Mouse (Mus musculus) liver, embryonic 11.5 days (tissue): ENCODE data around the gene Eif3c. TPM values are rescaled to one million over a fixed set of nuclear protein-coding genes. Genes with fewer than 3 reads are reported as not detected.
A peak's percentile ranks its signal among the peaks of the same experiment; 100 is the strongest.

Experiments used
- ATAC-seq: fragments of 200-750 bp; cut with Nextera tagmentation; replicated peaks from 2 replicates; pipeline ENCODE4 v1.8.0; 2017; ENCODE audit warnings: moderate number of reproducible peaks, mild to moderate bottlenecking, moderate TSS enrichment, moderate library complexity; ENCODE audit not compliant: low FRiP score
- DNase-seq: peaks from one replicate; pipeline ENCODE4 v3.0.0-alpha.2; 2017; ENCODE audit warnings: low spot score
- H3K27ac ChIP-seq: fragments of 300-500 bp; sonication (generic); 2 replicates; pipeline ENCODE4 v1.5.1; 2014; ENCODE audit warnings: mild to moderate bottlenecking, low read depth, low read length, control low read depth
- H3K27me3 ChIP-seq: fragments of 300-500 bp; sonication (generic); replicated peaks from 2 replicates; pipeline ENCODE4 v1.6.1; 2014; ENCODE audit warnings: low read length, mixed read lengths; ENCODE audit not compliant: control insufficient read depth, insufficient read depth
- H3K36me3 ChIP-seq: fragments of 300-500 bp; sonication (generic); 2 replicates; pipeline ENCODE4 v1.6.1; 2014; ENCODE audit warnings: mild to moderate bottlenecking, low read length, moderate library complexity, mixed read lengths; ENCODE audit not compliant: control insufficient read depth, insufficient read depth
- H3K4me1 ChIP-seq: fragments of 300-500 bp; sonication (generic); replicated peaks from 2 replicates; pipeline ENCODE4 v1.6.1; 2014; ENCODE audit warnings: low read length, mixed read lengths; ENCODE audit not compliant: control insufficient read depth, insufficient read depth
- H3K4me2 ChIP-seq: fragments of 300-500 bp; sonication (generic); 2 replicates; pipeline ENCODE4 v1.6.1; 2014; ENCODE audit warnings: mild to moderate bottlenecking, control low read depth, moderate library complexity
- H3K4me3 ChIP-seq: fragments of 300-500 bp; sonication (generic); 2 replicates; pipeline ENCODE4 v1.5.1; 2014; ENCODE audit warnings: low read depth, low read length, control low read depth
- H3K9ac ChIP-seq: fragments of 300-500 bp; sonication (generic); 2 replicates; pipeline ENCODE4 v1.6.1; 2014; ENCODE audit warnings: low read depth, low read length, control low read depth
- H3K9me3 ChIP-seq: fragments of 300-500 bp; sonication (generic); 2 replicates; pipeline ENCODE4 v1.6.1; 2016; ENCODE audit warnings: low read length, inconsistent platforms, mixed read lengths; ENCODE audit not compliant: control insufficient read depth
- WGBS: fragments of 180-500 bp; shearing (Covaris S2); extraction: QIAGEN DNeasy Blood & Tissue Kit; methylation state at CpG from one replicate; pipeline ENCODE4 v1.1.7; 2014; 5-methylcytosine and 5-hydroxymethylcytosine counted together
- polyA plus RNA-seq: library from polyadenylated mRNA; unstranded; fragments of >200 nt; fragmentation: Nextera tagmentation; extraction: Ambion mirVana; gene quantifications from 2 replicates; pipeline ENCODE4 v1.2.1, GENCODE M21; 2014

Gene Eif3c
- polyA plus RNA-seq, 1 experiment from 2014 or later, result 195 TPM

- peaks cover 3% of the 10 kb centered on the region for H3K4me1 ChIP-seq
Observed at GRCm38 (mm10) chr7:126507126-126507778, 59.0 kb downstream of the Eif3c start.

GRCm38 (mm10) chr7:126504913-126505312 is 61.3 kb downstream of the Eif3c start:
- no peak overlapping the region for H3K4me3 ChIP-seq
- H3K4me1 ChIP-seq, result peaks cover 13% of the 10 kb centered on the region
- H3K27ac ChIP-seq, result no peak overlapping the region
- no peak for DNase-seq
- no peak overlapping the region for H3K9ac ChIP-seq
- H3K4me2 ChIP-seq, result no peak overlapping the region
- peaks cover 14% of the 10 kb centered on the region for H3K36me3 ChIP-seq
- WGBS, result 83% methylated on average over 2 of the region's 2 CpGs
- H3K9me3 ChIP-seq, result no peaks in the 10 kb centered on the region
- no peaks in the 10 kb centered on the region for H3K27me3 ChIP-seq
- no peak for ATAC-seq

More at GRCm38 (mm10) chr7:126507126-126507778, 59.0 kb downstream of the Eif3c start:
- Histone ChIP-seq H3K9me3 (no peaks in the 10 kb centered on the region), H3K4me2 (no peak overlapping the region), H3K36me3 (no peaks in the 10 kb centered on the region), H3K27me3 (no peaks in the 10 kb centered on the region), H3K4me3 (no peak overlapping the region), H3K9ac (no peak overlapping the region), H3K27ac (no peak overlapping the region)
- ATAC-seq (no peak), DNase-seq (no peak)
- 77% methylated on average over 8 of the region's 8 CpGs for WGBS

DNA sequence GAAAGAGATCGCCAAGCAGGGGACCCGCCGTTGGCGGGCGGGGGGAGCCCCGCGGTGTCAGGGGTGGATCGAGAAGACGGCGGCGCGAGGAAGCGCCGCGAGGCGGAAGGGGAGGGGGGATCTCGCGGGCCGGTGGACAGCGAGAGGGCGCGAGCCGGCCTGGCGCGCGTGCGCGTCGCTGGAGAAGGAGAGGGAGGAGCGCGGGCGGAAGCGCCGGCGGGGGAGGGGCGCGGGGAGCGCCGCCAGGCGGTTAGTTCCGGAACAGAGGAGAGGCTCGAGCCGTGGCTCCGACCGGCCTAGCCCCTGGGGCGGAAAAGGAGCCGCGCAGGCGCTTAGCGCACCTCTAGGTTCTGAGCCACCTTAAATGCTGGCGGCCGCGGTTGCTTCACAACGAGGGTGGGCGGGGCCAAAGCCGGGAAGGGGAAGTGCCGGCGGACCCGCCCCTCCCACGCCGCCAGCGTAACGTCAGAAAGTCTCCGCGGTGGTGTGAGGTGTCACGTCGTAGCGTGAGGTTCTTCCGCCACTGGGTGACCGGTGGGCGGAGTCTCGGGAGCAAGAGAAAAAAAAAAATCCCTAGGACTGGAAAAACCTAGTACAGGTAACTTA is 62.8 kb downstream of the Eif3c start, which contains the start of gene Atxn2l:
Gene Atxn2l (minus strand): TSS at position 165 of the 606 bp plus-strand sequence.
- H3K4me1 ChIP-seq, result peaks cover 13% of the 10 kb centered on the region
- H3K4me3 ChIP-seq, result peak within 1 kb of the TSS; percentile 98
- H3K36me3 ChIP-seq, result peaks cover 27% of the 10 kb centered on the region
- DNase-seq, result peak; percentile 98
- under 1% methylated on average over 71 of the region's 72 CpGs for WGBS
- H3K27me3 ChIP-seq, result no peaks in the 10 kb centered on the region
- H3K9me3 ChIP-seq, result no peaks in the 10 kb centered on the region
- peak within 1 kb of the TSS; percentile 100 for H3K27ac ChIP-seq
- peak within 1 kb of the TSS; percentile 85 for H3K4me2 ChIP-seq
- peak within 1 kb of the TSS; percentile 99 for H3K9ac ChIP-seq
- peak; percentile 85 for ATAC-seq

DNA sequence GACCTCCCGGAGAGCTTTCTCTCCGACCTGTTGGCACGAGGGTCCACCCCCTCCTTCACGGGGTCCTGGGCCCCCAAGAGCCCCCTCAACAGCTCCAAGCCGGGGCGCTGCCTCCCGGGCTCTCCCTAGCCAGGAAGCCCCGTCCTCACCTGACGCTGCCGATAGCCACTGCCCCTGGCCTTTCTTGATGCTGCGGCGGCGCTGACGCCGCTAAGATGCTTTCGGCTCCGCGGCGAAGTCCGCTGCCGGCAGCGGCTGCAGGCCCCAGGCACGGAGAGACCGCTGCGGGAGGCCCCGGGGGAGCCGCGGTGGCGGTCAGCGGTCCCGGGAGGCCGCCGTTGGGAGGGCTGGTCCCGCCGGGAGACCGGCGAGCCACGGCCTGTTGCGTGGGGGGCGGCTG is 63.5 kb downstream of the Eif3c start:
- Histone ChIP-seq H3K27ac (peak overlapping the region; percentile 100), H3K27me3 (no peaks in the 10 kb centered on the region), H3K4me2 (peak overlapping the region; percentile 85), H3K36me3 (peaks cover 32% of the 10 kb centered on the region), H3K4me1 (peaks cover 13% of the 10 kb centered on the region), H3K9me3 (no peaks in the 10 kb centered on the region), H3K4me3 (peak overlapping the region; percentile 98), H3K9ac (peak overlapping the region; percentile 99)
- no peak for ATAC-seq
- DNase-seq, result no peak
- WGBS, result 0% methylated on average over 39 of the region's 40 CpGs

- H3K4me2 ChIP-seq, result peak overlapping the region; percentile 85
- H3K4me1 ChIP-seq, result peaks cover 13% of the 10 kb centered on the region
- H3K4me3 ChIP-seq, result peak overlapping the region; percentile 98
- WGBS, result under 1% methylated on average over 55 of the region's 57 CpGs
- H3K9me3 ChIP-seq, result no peaks in the 10 kb centered on the region
- H3K27ac ChIP-seq, result peak overlapping the region; percentile 100
- H3K36me3 ChIP-seq, result peaks cover 38% of the 10 kb centered on the region
- peak; percentile 96 for DNase-seq
- ATAC-seq, result peak; percentile 86
- no peaks in the 10 kb centered on the region for H3K27me3 ChIP-seq
- H3K9ac ChIP-seq, result peak overlapping the region; percentile 99
Observed at GRCm38 (mm10) chr7:126502023-126502741, 64.0 kb downstream of the Eif3c start.

DNA sequence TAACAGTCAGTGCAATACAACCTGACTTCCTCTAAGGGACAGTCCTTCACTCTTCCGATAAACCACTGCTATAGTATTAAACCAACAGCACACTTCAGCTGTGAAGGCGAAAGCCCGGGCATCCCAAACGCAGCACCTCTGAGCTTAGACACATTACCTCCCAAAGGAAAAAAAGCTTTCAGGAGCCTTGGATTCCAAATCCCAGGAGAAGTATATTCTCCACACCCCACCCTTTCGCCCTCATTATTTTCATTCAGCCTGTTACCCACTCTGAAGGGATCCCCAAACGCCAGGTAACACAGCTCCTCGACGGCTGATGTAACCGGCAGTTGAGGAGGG is 64.6 kb downstream of the Eif3c start:
- H3K36me3 ChIP-seq, result peaks cover 43% of the 10 kb centered on the region
- H3K9me3 ChIP-seq, result no peaks in the 10 kb centered on the region
- WGBS, result 5% methylated on average over 9 of the region's 9 CpGs
- peak overlapping the region; percentile 99 for H3K9ac ChIP-seq
- peak overlapping the region; percentile 85 for H3K4me2 ChIP-seq
- DNase-seq (no peak), ATAC-seq (no peak)
- H3K27me3 ChIP-seq, result no peaks in the 10 kb centered on the region
- peaks cover 13% of the 10 kb centered on the region for H3K4me1 ChIP-seq
- peak overlapping the region; percentile 100 for H3K27ac ChIP-seq
- H3K4me3 ChIP-seq, result peak overlapping the region; percentile 98

- WGBS, result 95% methylated on average over 7 of the region's 7 CpGs
- no peak for DNase-seq
Observed at GRCm38 (mm10) chr7:126499416-126499815, 66.8 kb downstream of the Eif3c start.

DNA sequence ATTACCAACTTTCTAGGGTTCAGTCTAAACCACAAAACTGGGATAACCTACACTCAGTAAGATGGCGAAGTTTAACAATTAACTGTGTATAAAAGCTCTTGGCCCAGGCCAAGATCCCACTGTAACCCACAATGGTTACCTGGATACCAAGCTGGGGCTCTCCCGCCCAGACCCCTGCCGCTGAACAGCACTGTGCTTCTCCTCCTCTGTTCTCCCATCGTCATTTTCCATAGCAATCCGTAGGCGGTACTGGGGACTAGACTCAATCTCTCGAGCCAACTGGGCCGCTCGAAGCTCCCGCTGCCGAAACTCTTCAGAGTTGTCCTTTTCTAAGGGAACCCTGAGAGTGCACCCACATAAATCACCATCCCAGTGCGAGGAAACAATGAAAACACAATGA is 68.2 kb downstream of the Eif3c start:
- DNase-seq (no peak), ATAC-seq (no peak)
- Histone ChIP-seq H3K9me3 (no peaks in the 10 kb centered on the region), H3K4me1 (peaks cover 10% of the 10 kb centered on the region), H3K4me2 (no peak overlapping the region), H3K27ac (no peak overlapping the region), H3K9ac (no peak overlapping the region), H3K36me3 (peaks cover 79% of the 10 kb centered on the region), H3K4me3 (no peak overlapping the region), H3K27me3 (no peaks in the 10 kb centered on the region)
- WGBS, result 94% methylated on average over 12 of the region's 12 CpGs

More at GRCm38 (mm10) chr7:126499416-126499815, 66.8 kb downstream of the Eif3c start:
- Histone ChIP-seq H3K9me3 (no peaks in the 10 kb centered on the region), H3K4me3 (no peak overlapping the region), H3K27me3 (no peaks in the 10 kb centered on the region), H3K4me1 (peaks cover 13% of the 10 kb centered on the region), H3K36me3 (peaks cover 65% of the 10 kb centered on the region), H3K4me2 (no peak overlapping the region), H3K27ac (no peak overlapping the region), H3K9ac (0 out of 2 replicates have a peak overlapping the region, but pooled peaks have one; percentile 9)
- ATAC-seq, result no peak
